Comparison of ENCODE assay signal across 22 mouse cellular contexts in genomic region chr13:52987880-52988279, GRCm38 (mm10). TPM values are rescaled to one million over a fixed set of nuclear protein-coding genes. Genes with fewer than 3 reads are reported as not detected.
DNase-seq lines count a peak whose midpoint lies in the region; ATAC-seq and TF ChIP-seq lines count a peak whose summit lies in the region.
"Had no signal": no experiment of that assay in that cellular context is flagged by ENCODE, and none has a peak within 500 bp of the region (broad histone marks: within the 10 kb centered on the region; RNA-seq: fewer than 3 reads in every experiment).

No protein-coding gene starts in this region.

- H3K9me3 ChIP-seq in megakaryocyte, embryonic 14.5 days, result peaks cover 10% of the 10 kb centered on the region
- H3K9me3 ChIP-seq in intestine, embryonic 16.5 days (ENCODE audit: control insufficient read depth, low read length), result no peaks in the 10 kb centered on the region
- no peaks in the 10 kb centered on the region for H3K9me3 ChIP-seq in stomach, postnatal 0 days (ENCODE audit: control insufficient read depth, low read length)
- H3K9me3 ChIP-seq: embryonic facial prominence, embryonic 13.5 days; embryonic facial prominence, embryonic 15.5 days; forebrain, embryonic 10.5 days; forebrain, embryonic 13.5 days; forebrain, embryonic 15.5 days had no signal

- H3K27ac ChIP-seq in intestine, embryonic 16.5 days (ENCODE audit: low read length), result no peak overlapping the region
- no peak overlapping the region for H3K27ac ChIP-seq in stomach, postnatal 0 days (replicated peaks)
- H3K27ac ChIP-seq: embryonic facial prominence, embryonic 13.5 days; embryonic facial prominence, embryonic 15.5 days; forebrain, embryonic 10.5 days; forebrain, embryonic 13.5 days; forebrain, embryonic 15.5 days had no signal

- WGBS in intestine, embryonic 16.5 days, result 44% methylated on average over 1 of the region's 1 CpGs
- WGBS in stomach, postnatal 0 days, result 55% methylated on average over 1 of the region's 1 CpGs

- no peak for TF ChIP-seq CTCF in stomach, postnatal 0 days (IDR thresholded peaks at IDR 0.05; ENCODE audit: low read depth)

- intact Hi-C loops in left cerebral cortex, postnatal 25 days (cut with DNase I), result no loop called here

- no peak overlapping the region for H3K4me2 ChIP-seq in intestine, embryonic 16.5 days (ENCODE audit: low read depth, low read length)
- no peak overlapping the region for H3K4me2 ChIP-seq in stomach, postnatal 0 days (replicated peaks; ENCODE audit: low read depth)
- H3K4me2 ChIP-seq: embryonic facial prominence, embryonic 13.5 days; embryonic facial prominence, embryonic 15.5 days; forebrain, embryonic 13.5 days; forebrain, embryonic 15.5 days had no signal

- H3K36me3 ChIP-seq in megakaryocyte, embryonic 14.5 days (replicated peaks; ENCODE audit: low read length), result peaks cover 6% of the 10 kb centered on the region
- no peaks in the 10 kb centered on the region for H3K36me3 ChIP-seq in intestine, embryonic 16.5 days (ENCODE audit: control insufficient read depth, insufficient read depth, low read length)
- no peaks in the 10 kb centered on the region for H3K36me3 ChIP-seq in stomach, postnatal 0 days (ENCODE audit: control insufficient read depth, insufficient read depth, low read length)
- H3K36me3 ChIP-seq: embryonic facial prominence, embryonic 13.5 days; embryonic facial prominence, embryonic 15.5 days; forebrain, embryonic 10.5 days; forebrain, embryonic 15.5 days had no signal

- H3K9ac ChIP-seq in intestine, embryonic 16.5 days (ENCODE audit: low read depth, low read length), result no peak overlapping the region
- no peak overlapping the region for H3K9ac ChIP-seq in stomach, postnatal 0 days (ENCODE audit: low read length)
- H3K9ac ChIP-seq: embryonic facial prominence, embryonic 13.5 days; embryonic facial prominence, embryonic 15.5 days; forebrain, embryonic 13.5 days; forebrain, embryonic 15.5 days had no signal

- ATAC-seq in megakaryocyte, adult 5-6 weeks (ENCODE audit: poor library complexity, severe bottlenecking), result no peak
- peak; percentile 54; the same call in 1 of the 2 replicates for ATAC-seq in intestine, embryonic 16.5 days
- 0 out of 2 replicates have a peak, but pooled peaks have one; percentile 24 for ATAC-seq in stomach, postnatal 0 days (ENCODE audit: low FRiP score, low TSS enrichment)
- ATAC-seq: forebrain, embryonic 13.5 days; forebrain, embryonic 15.5 days had no signal

- peaks cover 9% of the 10 kb centered on the region for H3K27me3 ChIP-seq in megakaryocyte, embryonic 14.5 days (replicated peaks)
- no peaks in the 10 kb centered on the region for H3K27me3 ChIP-seq in intestine, embryonic 16.5 days (replicated peaks; ENCODE audit: control insufficient read depth, insufficient read depth, low read length)
- no peaks in the 10 kb centered on the region for H3K27me3 ChIP-seq in stomach, postnatal 0 days (ENCODE audit: control insufficient read depth, insufficient read depth, low read length)
- H3K27me3 ChIP-seq: embryonic facial prominence, embryonic 15.5 days; forebrain, embryonic 13.5 days; forebrain, embryonic 15.5 days had no signal

- H3K4me3 ChIP-seq in megakaryocyte, embryonic 14.5 days (replicated peaks), result peak overlapping the region; percentile 33
- H3K4me3 ChIP-seq in intestine, embryonic 16.5 days (ENCODE audit: low read length), result no peak overlapping the region
- no peak overlapping the region for H3K4me3 ChIP-seq in stomach, postnatal 0 days (ENCODE audit: low read depth, low read length)
- H3K4me3 ChIP-seq: embryonic facial prominence, embryonic 13.5 days; embryonic facial prominence, embryonic 15.5 days; erythroblast, embryonic 14.5 days; forebrain, embryonic 10.5 days; forebrain, embryonic 13.5 days; forebrain, embryonic 15.5 days had no signal

- H3K4me1 ChIP-seq in megakaryocyte, embryonic 14.5 days, result peaks cover 67% of the 10 kb centered on the region
- no peaks in the 10 kb centered on the region for H3K4me1 ChIP-seq in intestine, embryonic 16.5 days (ENCODE audit: control insufficient read depth, insufficient read depth, low read length)
- no peaks in the 10 kb centered on the region for H3K4me1 ChIP-seq in stomach, postnatal 0 days (replicated peaks; ENCODE audit: control insufficient read depth, insufficient read depth)
- H3K4me1 ChIP-seq: forebrain, embryonic 13.5 days; forebrain, embryonic 15.5 days had no signal

- DNase-seq in stomach, postnatal 0 days (ENCODE audit: low spot score), result no peak
- no peak for DNase-seq in thymus, postnatal 14 days
- DNase-seq in left cerebral cortex, postnatal 25 days (ENCODE audit: low spot score in 2 of 2), result no peak
- DNase-seq: adrenal gland, adult 2 months; adrenal gland, postnatal 10 days; adrenal gland, postnatal 25 days; cerebellum, adult 11 months; cerebellum, adult 18-20 months; cerebellum, adult 8-10 months; cerebellum, adult 9-11 months; cerebellum, postnatal 14 days; cerebellum, postnatal 36 days; embryo, embryonic 11 days had no signal

- TF ChIP-seq EP300 in stomach, postnatal 0 days (optimal IDR thresholded peaks at IDR 0.05), result no peak

RNA-seq across cellular contexts. Expression of gene Nfil3, which starts 7.0 kb away (rescaled TPM):
- 15.6 and 17.5 TPM in 2 replicates for polyA plus RNA-seq in megakaryocyte, embryonic 14.5 days (2012; ENCODE audit: insufficient read depth, low replicate concordance)
- total RNA-seq in megakaryocyte, adult 5-6 weeks (2015), result 43.2 and 59.6 TPM in 2 replicates
- 43.6 and 53.0 TPM in 2 replicates for total RNA-seq in megakaryocyte, adult 5-6 weeks (2017)
- polyA plus RNA-seq in intestine, embryonic 16.5 days (2015; fragmentation: Nextera tagmentation; extraction: Ambion mirVana), result 28.4 and 30.0 TPM in 2 replicates
- polyA plus RNA-seq in stomach, postnatal 0 days (2015; fragmentation: Nextera tagmentation; extraction: Ambion mirVana), result 14.4 and 16.4 TPM in 2 replicates
- total RNA-seq in left cerebral cortex, postnatal 25 days (2021), result 10 to 100 TPM; 14.4 to 20.8 TPM

RNA-seq across cellular contexts. Expression of gene Auh, which starts 58.4 kb away (rescaled TPM):
- polyA plus RNA-seq in megakaryocyte, embryonic 14.5 days (2012; ENCODE audit: insufficient read depth, low replicate concordance), result 3.4 and 30.9 TPM in 2 replicates
- total RNA-seq in megakaryocyte, adult 5-6 weeks (2015), result 31.5 and 41.4 TPM in 2 replicates
- total RNA-seq in megakaryocyte, adult 5-6 weeks (2017), result 35.1 and 35.9 TPM in 2 replicates
- 45.1 and 49.6 TPM in 2 replicates for polyA plus RNA-seq in intestine, embryonic 16.5 days (2015; fragmentation: Nextera tagmentation; extraction: Ambion mirVana)
- 41.4 and 47.8 TPM in 2 replicates for polyA plus RNA-seq in stomach, postnatal 0 days (2015; fragmentation: Nextera tagmentation; extraction: Ambion mirVana)
- total RNA-seq in left cerebral cortex, postnatal 25 days (2021), result 10 to 100 TPM; 85.3 to 93.5 TPM
